Mouse (Mus musculus): Measurements from ENCODE around the gene Gm37240.

Gene Gm37240

GRCm38 (mm10) chr3:85521311-85521907, 365.9 kb downstream of the Gm37240 start:
- DNase-seq (ENCODE audit: inconsistent age in 2 of 2, low spot score in 1 of 2), result no peak

GRCm38 (mm10) chr3:85518668-85519067, 368.6 kb downstream of the Gm37240 start:
- DNase-seq (ENCODE audit: inconsistent age in 2 of 2, low spot score in 1 of 2), result peak in 1 of 2 experiments; percentile 67

- DNase-seq (ENCODE audit: inconsistent age in 2 of 2, low spot score in 1 of 2), result no peak
These were observed 369.2 kb downstream of the Gm37240 start for GRCm38 (mm10) chr3:85518072-85518471.

GRCm38 (mm10) chr3:85516739-85517396, 370.4 kb downstream of the Gm37240 start:
- no peak for DNase-seq (ENCODE audit: inconsistent age in 2 of 2, low spot score in 1 of 2)

- DNase-seq (ENCODE audit: inconsistent age in 2 of 2, low spot score in 1 of 2), result no peak
These were observed 372.6 kb downstream of the Gm37240 start for GRCm38 (mm10) chr3:85514700-85515099.

GRCm38 (mm10) chr3:85508717-85509279, 378.5 kb downstream of the Gm37240 start:
- no peak for DNase-seq (ENCODE audit: inconsistent age in 2 of 2, low spot score in 1 of 2)

GRCm38 (mm10) chr3:85500096-85500495, 387.2 kb downstream of the Gm37240 start:
- no peak for DNase-seq (ENCODE audit: inconsistent age in 2 of 2, low spot score in 1 of 2)

- no peak for DNase-seq (ENCODE audit: inconsistent age in 2 of 2, low spot score in 1 of 2)
These were observed 391.2 kb downstream of the Gm37240 start for GRCm38 (mm10) chr3:85496146-85496545.

GRCm38 (mm10) chr3:85493796-85494195, 393.5 kb downstream of the Gm37240 start:
- no peak for DNase-seq (ENCODE audit: inconsistent age in 2 of 2, low spot score in 1 of 2)

- no peak for DNase-seq (ENCODE audit: inconsistent age in 2 of 2, low spot score in 1 of 2)
These were observed 397.1 kb downstream of the Gm37240 start for GRCm38 (mm10) chr3:85490204-85490603.

- no peak for DNase-seq (ENCODE audit: inconsistent age in 2 of 2, low spot score in 1 of 2)
These were observed 399.9 kb downstream of the Gm37240 start for GRCm38 (mm10) chr3:85487379-85487778.

GRCm38 (mm10) chr3:85485536-85486190, 401.7 kb downstream of the Gm37240 start:
- no peak for DNase-seq (ENCODE audit: inconsistent age in 2 of 2, low spot score in 1 of 2)

GRCm38 (mm10) chr3:85482636-85483035, 404.7 kb downstream of the Gm37240 start:
- peak; percentile 64 to 86 for DNase-seq (ENCODE audit: inconsistent age in 2 of 2, low spot score in 1 of 2)

- DNase-seq (ENCODE audit: inconsistent age in 2 of 2, low spot score in 1 of 2), result no peak
These were observed 406.7 kb downstream of the Gm37240 start for GRCm38 (mm10) chr3:85480638-85481037.

GRCm38 (mm10) chr3:85478731-85479130, 408.6 kb downstream of the Gm37240 start:
- no peak for DNase-seq (ENCODE audit: inconsistent age in 2 of 2, low spot score in 1 of 2)

GRCm38 (mm10) chr3:85469711-85470110, 417.6 kb downstream of the Gm37240 start:
- DNase-seq (ENCODE audit: inconsistent age in 2 of 2, low spot score in 1 of 2), result peak; percentile 29 to 72

GRCm38 (mm10) chr3:85468995-85469394, 418.3 kb downstream of the Gm37240 start:
- DNase-seq (ENCODE audit: inconsistent age in 2 of 2, low spot score in 1 of 2), result no peak

- no peak for DNase-seq (ENCODE audit: inconsistent age in 2 of 2, low spot score in 1 of 2)
These were observed 421.9 kb downstream of the Gm37240 start for GRCm38 (mm10) chr3:85465283-85466025.

GRCm38 (mm10) chr3:85460021-85460420, 427.3 kb downstream of the Gm37240 start:
- DNase-seq (ENCODE audit: inconsistent age in 2 of 2, low spot score in 1 of 2), result peak; percentile 30 to 74

GRCm38 (mm10) chr3:85456983-85457382, 430.3 kb downstream of the Gm37240 start:
- DNase-seq (ENCODE audit: inconsistent age in 2 of 2, low spot score in 1 of 2), result peak in 1 of 2 experiments; percentile 50

GRCm38 (mm10) chr3:85455453-85455852, 431.9 kb downstream of the Gm37240 start:
- DNase-seq (ENCODE audit: inconsistent age in 2 of 2, low spot score in 1 of 2), result no peak

Measured in adrenal gland, adult (tissue).